Mouse (Mus musculus) liver, embryonic 11.5 days (tissue): ENCODE data around the gene Gp9. TPM values are rescaled to one million over a fixed set of nuclear protein-coding genes. Genes with fewer than 3 reads are reported as not detected.

Source experiments
- ATAC-seq: fragments of 200-750 bp; cut with Nextera tagmentation; replicated peaks from 2 replicates; pipeline ENCODE4 v1.8.0; 2017; ENCODE audit warnings: moderate number of reproducible peaks, mild to moderate bottlenecking, moderate TSS enrichment, moderate library complexity; ENCODE audit not compliant: low FRiP score
- DNase-seq: peaks from one replicate; pipeline ENCODE4 v3.0.0-alpha.2; 2017; ENCODE audit warnings: low spot score
- H3K27ac ChIP-seq: fragments of 300-500 bp; sonication (generic); 2 replicates; pipeline ENCODE4 v1.5.1; 2014; ENCODE audit warnings: mild to moderate bottlenecking, low read depth, low read length, control low read depth
- H3K27me3 ChIP-seq: fragments of 300-500 bp; sonication (generic); replicated peaks from 2 replicates; pipeline ENCODE4 v1.6.1; 2014; ENCODE audit warnings: low read length, mixed read lengths; ENCODE audit not compliant: control insufficient read depth, insufficient read depth
- H3K36me3 ChIP-seq: fragments of 300-500 bp; sonication (generic); 2 replicates; pipeline ENCODE4 v1.6.1; 2014; ENCODE audit warnings: mild to moderate bottlenecking, low read length, moderate library complexity, mixed read lengths; ENCODE audit not compliant: control insufficient read depth, insufficient read depth
- H3K4me1 ChIP-seq: fragments of 300-500 bp; sonication (generic); replicated peaks from 2 replicates; pipeline ENCODE4 v1.6.1; 2014; ENCODE audit warnings: low read length, mixed read lengths; ENCODE audit not compliant: control insufficient read depth, insufficient read depth
- H3K4me2 ChIP-seq: fragments of 300-500 bp; sonication (generic); 2 replicates; pipeline ENCODE4 v1.6.1; 2014; ENCODE audit warnings: mild to moderate bottlenecking, control low read depth, moderate library complexity
- H3K4me3 ChIP-seq: fragments of 300-500 bp; sonication (generic); 2 replicates; pipeline ENCODE4 v1.5.1; 2014; ENCODE audit warnings: low read depth, low read length, control low read depth
- H3K9ac ChIP-seq: fragments of 300-500 bp; sonication (generic); 2 replicates; pipeline ENCODE4 v1.6.1; 2014; ENCODE audit warnings: low read depth, low read length, control low read depth
- H3K9me3 ChIP-seq: fragments of 300-500 bp; sonication (generic); 2 replicates; pipeline ENCODE4 v1.6.1; 2016; ENCODE audit warnings: low read length, inconsistent platforms, mixed read lengths; ENCODE audit not compliant: control insufficient read depth
- WGBS: fragments of 180-500 bp; shearing (Covaris S2); extraction: QIAGEN DNeasy Blood & Tissue Kit; methylation state at CpG from one replicate; pipeline ENCODE4 v1.1.7; 2014; 5-methylcytosine and 5-hydroxymethylcytosine counted together
- polyA plus RNA-seq: library from polyadenylated mRNA; unstranded; fragments of >200 nt; fragmentation: Nextera tagmentation; extraction: Ambion mirVana; gene quantifications from 2 replicates; pipeline ENCODE4 v1.2.1, GENCODE M21; 2014

Gp9 gene
- polyA plus RNA-seq, 1 experiment from 2014 or later = 37.3 TPM

GRCm38 (mm10) chr6:87734136-87734535 lies 43.7 kb upstream of the Gp9 start:
- Histone ChIP-seq H3K4me2 (no peak overlapping the region), H3K27ac (no peak overlapping the region), H3K9me3 (no peaks in the 10 kb centered on the region), H3K36me3 (no peaks in the 10 kb centered on the region), H3K27me3 (peaks cover 59% of the 10 kb centered on the region), H3K4me1 (peaks cover 22% of the 10 kb centered on the region), H3K9ac (no peak overlapping the region), H3K4me3 (no peak overlapping the region)
- 63% methylated on average over 5 of the region's 5 CpGs for WGBS
- no peak for DNase-seq
- no peak for ATAC-seq

- no peaks in the 10 kb centered on the region for H3K36me3 ChIP-seq
- no peak overlapping the region for H3K27ac ChIP-seq
- 68% methylated on average over 4 of the region's 4 CpGs for WGBS
- no peak for DNase-seq
- no peak overlapping the region for H3K4me2 ChIP-seq
- H3K27me3 ChIP-seq = peaks cover 31% of the 10 kb centered on the region
- ATAC-seq = no peak
- no peak overlapping the region for H3K9ac ChIP-seq
- H3K9me3 ChIP-seq = no peaks in the 10 kb centered on the region
- no peak overlapping the region for H3K4me3 ChIP-seq
- peaks cover 39% of the 10 kb centered on the region for H3K4me1 ChIP-seq
Observed at GRCm38 (mm10) chr6:87736923-87737322, 40.9 kb upstream of the Gp9 start.

- ATAC-seq (peak; percentile 26; the same call in 1 of the 2 replicates), DNase-seq (no peak)
- no peaks in the 10 kb centered on the region for H3K36me3 ChIP-seq
- no peak overlapping the region for H3K4me2 ChIP-seq
- whole genome bisulfite sequencing = 76% methylated on average over 4 of the region's 4 CpGs
- no peaks in the 10 kb centered on the region for H3K9me3 ChIP-seq
- no peak overlapping the region for H3K27ac ChIP-seq
- H3K9ac ChIP-seq = no peak overlapping the region
- H3K27me3 ChIP-seq = peaks cover 19% of the 10 kb centered on the region
- peaks cover 45% of the 10 kb centered on the region for H3K4me1 ChIP-seq
- H3K4me3 ChIP-seq = no peak overlapping the region
Observed at GRCm38 (mm10) chr6:87737921-87738626, 39.8 kb upstream of the Gp9 start.

DNA sequence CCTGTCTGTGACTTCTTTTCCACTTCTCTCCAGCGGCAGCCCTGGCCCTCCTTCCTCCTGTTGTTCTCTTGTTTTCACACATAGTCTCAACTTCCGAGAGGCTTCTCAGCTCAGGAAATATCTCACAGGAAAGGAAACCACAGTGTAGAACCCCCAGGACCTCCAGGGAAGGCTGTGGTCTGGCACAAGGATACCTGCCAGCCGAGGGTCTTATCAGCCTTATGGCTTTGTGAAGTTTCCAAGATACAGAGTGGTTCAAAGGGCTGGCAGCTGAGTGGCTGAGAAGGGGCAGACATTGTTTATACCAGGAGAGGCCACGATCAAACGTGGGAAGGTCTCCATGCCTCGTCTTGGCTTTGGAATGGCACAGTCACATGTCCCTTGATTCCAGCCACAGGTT lies 38.0 kb upstream of the Gp9 start:
- Histone ChIP-seq H3K4me2 (no peak overlapping the region; the same call in 1 of the 2 replicates), H3K9me3 (no peaks in the 10 kb centered on the region), H3K36me3 (no peaks in the 10 kb centered on the region), H3K4me3 (no peak overlapping the region), H3K4me1 (peaks cover 43% of the 10 kb centered on the region), H3K27me3 (peaks cover 8% of the 10 kb centered on the region), H3K9ac (peak overlapping the region; percentile 46; the same call in 1 of the 2 replicates), H3K27ac (peak overlapping the region; percentile 54; the same call in 1 of the 2 replicates)
- DNase-seq (no peak), ATAC-seq (0 out of 2 replicates have a peak, but pooled peaks have one; percentile 2)
- WGBS = 29% methylated on average over 6 of the region's 6 CpGs

DNA sequence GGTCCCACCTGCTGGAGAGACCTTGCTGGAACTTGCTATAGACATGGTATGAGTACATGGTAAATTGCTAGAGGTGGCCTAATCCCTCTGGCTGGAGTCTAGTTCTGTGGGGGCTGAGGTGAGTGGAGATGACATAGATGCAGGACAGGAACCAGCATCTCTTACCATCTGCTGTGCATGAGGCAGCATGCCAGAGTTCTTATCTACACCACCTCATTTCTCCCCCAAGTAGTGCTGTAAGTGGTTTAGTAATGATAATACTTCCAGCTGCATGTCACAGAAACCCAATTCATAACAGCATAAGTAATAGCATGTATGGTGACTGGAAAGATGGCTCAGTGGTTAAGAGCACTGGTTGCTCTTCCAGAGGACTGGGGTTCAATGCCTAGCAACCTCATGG lies 37.4 kb upstream of the Gp9 start:
- Histone ChIP-seq H3K4me1 (peaks cover 46% of the 10 kb centered on the region), H3K4me3 (no peak overlapping the region), H3K9ac (0 out of 2 replicates have a peak overlapping the region, but pooled peaks have one; percentile 7), H3K36me3 (no peaks in the 10 kb centered on the region), H3K27me3 (peaks cover 3% of the 10 kb centered on the region; the same call in 1 of the 2 replicates), H3K27ac (peak overlapping the region; percentile 54), H3K9me3 (no peaks in the 10 kb centered on the region), H3K4me2 (peak overlapping the region; percentile 13; the same call in 1 of the 2 replicates)
- peak; percentile 91 for ATAC-seq
- DNase-seq = no peak

- Histone ChIP-seq H3K4me3 (no peak overlapping the region), H3K36me3 (no peaks in the 10 kb centered on the region), H3K27me3 (no peaks in the 10 kb centered on the region), H3K27ac (no peak overlapping the region), H3K4me2 (no peak overlapping the region), H3K9ac (no peak overlapping the region), H3K9me3 (no peaks in the 10 kb centered on the region), H3K4me1 (peaks cover 52% of the 10 kb centered on the region)
- ATAC-seq = no peak
- WGBS = 50% methylated on average over 8 of the region's 8 CpGs
- no peak for DNase-seq
Observed at GRCm38 (mm10) chr6:87741978-87742377, 35.9 kb upstream of the Gp9 start.

DNA sequence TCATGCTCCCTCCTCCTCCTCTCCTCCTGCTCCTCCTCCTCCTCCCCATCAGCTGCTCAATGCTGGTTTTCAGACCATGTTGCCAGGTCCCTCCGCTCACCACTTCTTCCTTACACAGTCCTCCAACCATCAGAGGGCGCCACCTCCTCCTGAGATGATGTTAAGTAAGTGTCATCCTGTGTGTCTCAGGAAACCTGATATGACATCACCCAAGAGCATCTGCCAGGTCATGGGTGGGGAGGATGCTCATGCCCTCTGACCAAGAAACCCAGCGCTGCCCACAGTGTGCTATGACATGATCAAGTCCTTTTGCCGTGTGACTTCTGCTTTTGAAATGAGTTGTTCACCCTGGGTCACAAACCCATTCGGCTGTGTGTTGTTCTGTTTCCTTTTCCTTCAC lies 35.1 kb upstream of the Gp9 start:
- no peaks in the 10 kb centered on the region for H3K36me3 ChIP-seq
- no peaks in the 10 kb centered on the region for H3K27me3 ChIP-seq
- no peaks in the 10 kb centered on the region for H3K9me3 ChIP-seq
- no peak overlapping the region for H3K4me2 ChIP-seq
- no peak overlapping the region for H3K27ac ChIP-seq
- H3K4me3 ChIP-seq = no peak overlapping the region
- 79% methylated on average over 5 of the region's 5 CpGs for WGBS
- DNase-seq = no peak
- no peak for ATAC-seq
- H3K4me1 ChIP-seq = peaks cover 53% of the 10 kb centered on the region
- no peak overlapping the region for H3K9ac ChIP-seq

GRCm38 (mm10) chr6:87743281-87743680 lies 34.6 kb upstream of the Gp9 start:
- Histone ChIP-seq H3K9ac (no peak overlapping the region), H3K27me3 (no peaks in the 10 kb centered on the region), H3K36me3 (no peaks in the 10 kb centered on the region), H3K4me2 (no peak overlapping the region), H3K4me1 (peaks cover 49% of the 10 kb centered on the region), H3K9me3 (no peaks in the 10 kb centered on the region), H3K27ac (no peak overlapping the region), H3K4me3 (no peak overlapping the region)
- ATAC-seq = no peak
- WGBS = 76% methylated on average over 5 of the region's 5 CpGs
- DNase-seq = no peak

DNA sequence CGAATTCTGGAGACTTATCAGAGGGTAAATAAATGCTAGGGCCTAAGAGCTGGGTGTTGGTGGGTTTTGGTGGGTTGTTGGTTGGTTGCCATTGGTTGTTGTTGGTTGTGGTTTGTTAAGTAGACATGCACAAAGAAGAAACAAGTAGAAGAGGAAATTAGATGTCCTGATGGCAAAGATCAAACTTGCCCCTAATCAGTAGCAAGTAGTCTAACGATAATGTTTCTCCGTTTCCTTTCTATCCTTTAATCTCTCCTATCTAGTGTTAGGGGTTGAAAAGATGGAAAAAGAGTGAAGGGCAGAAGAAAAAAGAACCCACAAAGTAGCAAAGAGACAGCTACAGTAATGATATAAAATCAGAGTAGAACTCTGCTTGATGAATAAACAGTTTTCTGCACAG lies 33.2 kb upstream of the Gp9 start:
- Histone ChIP-seq H3K4me1 (peaks cover 43% of the 10 kb centered on the region), H3K9me3 (no peaks in the 10 kb centered on the region), H3K4me3 (no peak overlapping the region), H3K4me2 (no peak overlapping the region), H3K9ac (no peak overlapping the region), H3K36me3 (no peaks in the 10 kb centered on the region), H3K27me3 (no peaks in the 10 kb centered on the region), H3K27ac (no peak overlapping the region)
- 77% methylated on average over 3 of the region's 3 CpGs for WGBS
- ATAC-seq = no peak
- no peak for DNase-seq
